Mouse (Mus musculus) forebrain, embryonic 12.5 days (tissue): ENCODE measurements around the gene Gm13283. TPM values are rescaled to one million over a fixed set of nuclear protein-coding genes. Genes with fewer than 3 reads are reported as not detected.
"Not testable (repeated sequence)": the region's sequence is repeated elsewhere in the genome, so short reads cannot be mapped to it uniquely, and the experiment has no call there.

Experiments
- ATAC-seq: fragments of 200-750 bp; cut with Nextera tagmentation; 2 replicates; pipeline ENCODE4 v1.8.0; 2017; ENCODE audit warnings: moderate TSS enrichment; ENCODE audit not compliant: low FRiP score
- H3K27ac ChIP-seq: fragments of 300-500 bp; sonication (generic); 2 replicates; pipeline ENCODE4 v1.5.1; 2016; ENCODE audit warnings: mild to moderate bottlenecking
- H3K27me3 ChIP-seq: fragments of 300-500 bp; sonication (generic); 2 replicates; pipeline ENCODE4 v1.6.1; 2016; ENCODE audit warnings: mild to moderate bottlenecking
- H3K36me3 ChIP-seq: fragments of 300-500 bp; sonication (generic); replicated peaks from 2 replicates; pipeline ENCODE4 v1.6.1; 2016; ENCODE audit warnings: mild to moderate bottlenecking
- H3K4me1 ChIP-seq: fragments of 300-500 bp; sonication (generic); 2 replicates; pipeline ENCODE4 v1.6.1; 2016
- H3K4me2 ChIP-seq: fragments of 300-500 bp; sonication (generic); 2 replicates; pipeline ENCODE4 v1.6.1; 2016; ENCODE audit warnings: mild to moderate bottlenecking, moderate library complexity
- H3K4me3 ChIP-seq: fragments of 300-500 bp; sonication (generic); replicated peaks from 2 replicates; pipeline ENCODE4 v1.5.1; 2016; ENCODE audit warnings: mild to moderate bottlenecking
- H3K9ac ChIP-seq: fragments of 300-500 bp; sonication (generic); 2 replicates; pipeline ENCODE4 v1.6.1; 2016; ENCODE audit warnings: mild to moderate bottlenecking
- H3K9me3 ChIP-seq: fragments of 300-500 bp; sonication (generic); 2 replicates; pipeline ENCODE4 v1.6.1; 2016
- WGBS: fragments of 180-500 bp; shearing (Covaris S2); methylation state at CpG from one replicate; pipeline ENCODE4 v1.1.7; 2016; 5-methylcytosine and 5-hydroxymethylcytosine counted together
- polyA plus RNA-seq: library from polyadenylated mRNA; unstranded; fragments of >200 nt; fragmentation: Nextera tagmentation; extraction: Ambion mirVana; gene quantifications from 2 replicates; pipeline ENCODE4 v1.2.1, GENCODE M21; 2016

The Gm13283 gene
- polyA plus RNA-seq, 1 experiment from 2014 or later = 0.15 TPM

GRCm38 (mm10) chr4:88805761-88806160, 45.8 kb downstream of the Gm13283 start:
- not testable (repeated sequence) for H3K9ac ChIP-seq, H3K4me1 ChIP-seq, H3K27me3 ChIP-seq, H3K27ac ChIP-seq, H3K9me3 ChIP-seq, H3K36me3 ChIP-seq, ATAC-seq
- Histone ChIP-seq H3K4me3 (peak overlapping the region; percentile 26), H3K4me2 (peak overlapping the region; percentile 44; the same call in 1 of the 2 replicates)
- WGBS = 0% methylated on average over 6 of the region's 34 CpGs

Other genes with a start within 250 kb of the Gm13283 start
- gene Ifnb1, start 237.3 kb upstream of the Gm13283 start, polyA plus RNA-seq = not detected in 2 replicates
- not detected in 2 replicates for gene Ifna15, start 201.9 kb upstream of the Gm13283 start, polyA plus RNA-seq
- not detected in 2 replicates for gene Ifna14, start 188.3 kb upstream of the Gm13283 start, polyA plus RNA-seq
- not detected in 2 replicates for gene Ifna9, start 167.7 kb upstream of the Gm13283 start, polyA plus RNA-seq
- gene Ifna12, start 156.7 kb upstream of the Gm13283 start, polyA plus RNA-seq = not detected in 2 replicates
- gene C87499, start 125.7 kb upstream of the Gm13283 start, polyA plus RNA-seq = not detected in 2 replicates
- gene Ifna13, start 115.7 kb upstream of the Gm13283 start, polyA plus RNA-seq = not detected in 2 replicates
- gene Ifna16, start 83.2 kb upstream of the Gm13283 start, polyA plus RNA-seq = not detected in 2 replicates
- gene Ifna2, start 76.2 kb upstream of the Gm13283 start, polyA plus RNA-seq = not detected in 2 replicates
- gene Ifnab, start 68.8 kb upstream of the Gm13283 start, polyA plus RNA-seq = not detected in 2 replicates
- 1.6 and 2.4 TPM in 2 replicates for gene Gm26566, start 38.3 kb upstream of the Gm13283 start, polyA plus RNA-seq
- 142 and 149 TPM in 2 replicates for gene Klhl9, start 37.7 kb upstream of the Gm13283 start, polyA plus RNA-seq
- gene Gm13271, start 5.3 kb upstream of the Gm13283 start, polyA plus RNA-seq = not detected in 2 replicates
- gene Gm13290, start 13.7 kb downstream of the Gm13283 start, polyA plus RNA-seq = 0.55 TPM in 1 of 2 replicates, not detected in the other
- gene Gm13289, start 16.8 kb downstream of the Gm13283 start, polyA plus RNA-seq = not detected in 2 replicates
- not detected in 2 replicates for gene Gm13272, start 19.7 kb downstream of the Gm13283 start, polyA plus RNA-seq
- not detected in 2 replicates for gene Ifnz, start 22.0 kb downstream of the Gm13283 start, polyA plus RNA-seq
- not detected in 2 replicates for gene Gm13276, start 25.6 kb downstream of the Gm13283 start, polyA plus RNA-seq
- gene Gm13277, start 28.5 kb downstream of the Gm13283 start, polyA plus RNA-seq = not detected in 2 replicates
- gene Gm13278, start 31.4 kb downstream of the Gm13283 start, polyA plus RNA-seq = not detected in 2 replicates
- gene Gm13275, start 34.4 kb downstream of the Gm13283 start, polyA plus RNA-seq = not detected in 2 replicates
- not detected in 2 replicates for gene Gm13279, start 37.3 kb downstream of the Gm13283 start, polyA plus RNA-seq
- 0.29 TPM in 1 of 2 replicates, not detected in the other for gene Gm13285, start 39.5 kb downstream of the Gm13283 start, polyA plus RNA-seq
- not detected in 2 replicates for gene Gm13287, start 43.1 kb downstream of the Gm13283 start, polyA plus RNA-seq
- 0.15 TPM in 1 of 2 replicates, not detected in the other for gene Gm13288, start 45.4 kb downstream of the Gm13283 start, polyA plus RNA-seq
- gene Ifna7, start 56.1 kb downstream of the Gm13283 start, polyA plus RNA-seq = not detected in 2 replicates
- not detected in 2 replicates for gene Ifna11, start 59.8 kb downstream of the Gm13283 start, polyA plus RNA-seq
- gene Ifna6, start 67.3 kb downstream of the Gm13283 start, polyA plus RNA-seq = not detected in 2 replicates
- not detected in 2 replicates for gene Ifna5, start 75.4 kb downstream of the Gm13283 start, polyA plus RNA-seq
- not detected in 2 replicates for gene Ifna4, start 81.7 kb downstream of the Gm13283 start, polyA plus RNA-seq
- not detected in 2 replicates for gene Ifna1, start 90.0 kb downstream of the Gm13283 start, polyA plus RNA-seq
- gene Ifne, start 120.1 kb downstream of the Gm13283 start, polyA plus RNA-seq = not detected in 2 replicates